Mouse (Mus musculus): ENCODE data around the gene Rab17.

DNA sequence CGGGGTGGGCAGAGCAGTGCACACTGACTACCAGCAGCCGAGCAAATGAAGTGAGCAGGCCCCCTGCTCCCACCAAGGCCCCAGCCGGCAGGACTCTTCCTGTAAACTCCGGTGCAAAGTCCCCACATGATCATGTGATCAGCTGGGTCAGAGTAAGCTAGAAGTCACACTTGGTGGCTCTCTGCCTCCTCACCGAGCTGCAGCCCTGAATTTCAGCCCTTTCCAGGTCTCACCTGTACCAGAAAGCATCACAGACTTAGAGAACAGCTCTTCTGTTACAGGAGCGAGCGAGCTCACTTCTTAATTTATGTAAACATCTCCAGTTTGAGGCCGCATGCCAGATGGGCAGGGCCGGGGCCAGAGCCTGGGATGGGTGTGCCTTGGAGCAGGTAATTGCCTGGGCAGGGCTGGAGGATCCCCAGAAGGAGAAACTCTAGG, at the start of gene Rab17:
- no peak for TF ChIP-seq GATA1 (IDR thresholded peaks at IDR 0.05; ENCODE audit: borderline replicate concordance, low read length)
- TF ChIP-seq FLI1 (IDR thresholded peaks at IDR 0.05; ENCODE audit: low read length) = no peak
